Mouse (Mus musculus) stomach, embryonic 16.5 days (tissue): ENCODE data around the gene Gm14085. TPM values are rescaled to one million over a fixed set of nuclear protein-coding genes. Genes with fewer than 3 reads are reported as not detected.

Source experiments
- ATAC-seq: fragments of 200-750 bp; cut with Nextera tagmentation; 2 replicates; pipeline ENCODE4 v1.8.0; 2017; ENCODE audit warnings: moderate number of reproducible peaks, moderate TSS enrichment; ENCODE audit not compliant: insufficient read depth, low FRiP score
- H3K27ac ChIP-seq: fragments of 300-500 bp; sonication (generic); 2 replicates; pipeline ENCODE4 v1.5.1; 2014; ENCODE audit warnings: low read length
- H3K27me3 ChIP-seq: fragments of 300-500 bp; sonication (generic); 2 replicates; pipeline ENCODE4 v1.6.1; 2014; ENCODE audit warnings: low read length, control low read depth, mixed read lengths; ENCODE audit not compliant: control insufficient read depth, insufficient read depth
- H3K36me3 ChIP-seq: fragments of 300-500 bp; sonication (generic); 2 replicates; pipeline ENCODE4 v1.6.1; 2014; ENCODE audit warnings: low read length; ENCODE audit not compliant: control insufficient read depth, insufficient read depth
- H3K4me1 ChIP-seq: fragments of 300-500 bp; sonication (generic); 2 replicates; pipeline ENCODE4 v1.6.1; 2014; ENCODE audit warnings: low read length, control low read depth, mixed read lengths; ENCODE audit not compliant: control insufficient read depth, insufficient read depth
- H3K4me2 ChIP-seq: fragments of 300-500 bp; sonication (generic); 2 replicates; pipeline ENCODE4 v1.6.1; 2014; ENCODE audit warnings: low read depth, low read length, mixed read lengths
- H3K4me3 ChIP-seq: fragments of 300-500 bp; sonication (generic); replicated peaks from 2 replicates; pipeline ENCODE4 v1.5.1; 2014; ENCODE audit warnings: mild to moderate bottlenecking, low read length
- H3K9ac ChIP-seq: fragments of 300-500 bp; sonication (generic); 2 replicates; pipeline ENCODE4 v1.6.1; 2014; ENCODE audit warnings: low read length
- H3K9me3 ChIP-seq: fragments of 300-500 bp; sonication (generic); replicated peaks from 2 replicates; pipeline ENCODE4 v1.6.1; 2016; ENCODE audit warnings: low read length, control low read depth; ENCODE audit not compliant: control insufficient read depth
- WGBS: fragments of 180-500 bp; shearing (Covaris S2); extraction: QIAGEN DNeasy Blood & Tissue Kit; methylation state at CpG from one replicate; pipeline ENCODE4 v1.1.7; 2014; 5-methylcytosine and 5-hydroxymethylcytosine counted together
- polyA plus RNA-seq: library from polyadenylated mRNA; unstranded; fragments of >200 nt; fragmentation: Nextera tagmentation; extraction: Ambion mirVana; gene quantifications from 2 replicates; pipeline ENCODE4 v1.2.1, GENCODE M21; 2015

Gene Gm14085
- polyA plus RNA-seq, 1 experiment from 2014 or later = 0.12 TPM

GRCm38 (mm10) chr2:122575470-122575869, 90.7 kb downstream of the Gm14085 start:
- Histone ChIP-seq H3K4me3 (no peak overlapping the region), H3K9ac (no peak overlapping the region), H3K9me3 (no peaks in the 10 kb centered on the region), H3K36me3 (no peaks in the 10 kb centered on the region), H3K4me1 (no peaks in the 10 kb centered on the region), H3K27me3 (no peaks in the 10 kb centered on the region), H3K27ac (no peak overlapping the region), H3K4me2 (no peak overlapping the region)
- no peak for ATAC-seq
- 64% methylated on average over 11 of the region's 11 CpGs for WGBS

GRCm38 (mm10) chr2:122576295-122576694, 91.6 kb downstream of the Gm14085 start:
- no peaks in the 10 kb centered on the region for H3K36me3 ChIP-seq
- H3K4me3 ChIP-seq = no peak overlapping the region
- no peaks in the 10 kb centered on the region for H3K9me3 ChIP-seq
- no peaks in the 10 kb centered on the region for H3K27me3 ChIP-seq
- ATAC-seq = no peak
- no peak overlapping the region for H3K27ac ChIP-seq
- H3K4me1 ChIP-seq = no peaks in the 10 kb centered on the region
- H3K9ac ChIP-seq = no peak overlapping the region
- 27% methylated on average over 5 of the region's 5 CpGs for WGBS
- peak overlapping the region; percentile 29; the same call in 1 of the 2 replicates for H3K4me2 ChIP-seq

- Histone ChIP-seq H3K4me3 (no peak overlapping the region), H3K4me2 (no peak overlapping the region), H3K9ac (no peak overlapping the region), H3K27me3 (no peaks in the 10 kb centered on the region), H3K9me3 (no peaks in the 10 kb centered on the region), H3K27ac (no peak overlapping the region), H3K36me3 (no peaks in the 10 kb centered on the region), H3K4me1 (no peaks in the 10 kb centered on the region)
- WGBS = 79% methylated on average over 1 of the region's 1 CpGs
- ATAC-seq = no peak
These were observed 92.6 kb downstream of the Gm14085 start for GRCm38 (mm10) chr2:122577316-122577715.

Other genes starting within 250 kb of the Gm14085 start
- gene Duox2, start 186.5 kb upstream of the Gm14085 start, polyA plus RNA-seq = 1.6 and 2.6 TPM in 2 replicates
- 3.4 and 6.1 TPM in 2 replicates for gene Duoxa2, start 186.0 kb upstream of the Gm14085 start, polyA plus RNA-seq
- 11.4 and 17.4 TPM in 2 replicates for gene Duoxa1, start 171.2 kb upstream of the Gm14085 start, polyA plus RNA-seq
- 2.7 and 4.3 TPM in 2 replicates for gene Duox1, start 169.3 kb upstream of the Gm14085 start, polyA plus RNA-seq
- gene Shf, start 115.8 kb upstream of the Gm14085 start, polyA plus RNA-seq = 1.1 and 2.5 TPM in 2 replicates
- gene Slc28a2, start 58.5 kb upstream of the Gm14085 start, polyA plus RNA-seq = 16.7 and 17.7 TPM in 2 replicates
- gene Gatm, start 126.4 kb downstream of the Gm14085 start, polyA plus RNA-seq = 22.5 and 47.0 TPM in 2 replicates
- 34.1 and 50.8 TPM in 2 replicates for gene AA467197, start 152.0 kb downstream of the Gm14085 start, polyA plus RNA-seq
- 9.1 and 9.5 TPM in 2 replicates for gene Slc30a4, start 217.7 kb downstream of the Gm14085 start, polyA plus RNA-seq